Mouse (Mus musculus) left cerebral cortex, postnatal 14 days (tissue): Measurements from ENCODE around the gene Ccdc13. TPM values are rescaled to one million over a fixed set of nuclear protein-coding genes. Genes with fewer than 3 reads are reported as not detected.

Experiments
- total RNA-seq, 2 experiments: library from RNA; stranded (reverse); gene quantifications; 2 replicates each; pipeline ENCODE4 v1.2.3; 2021

Gene Ccdc13
- total RNA-seq, 2 experiments from 2014 or later: 9.1 to 9.3 TPM

Other genes starting within 250 kb of the Ccdc13 start
- 1 to 10 TPM in 1 of 2 experiments, under 1 TPM in 1; 0.97 to 1.2 TPM for gene Lyzl4, start 197.4 kb downstream of the Ccdc13 start, total RNA-seq
- 10 to 100 TPM; 21.1 to 23.6 TPM for gene Vipr1, start 196.7 kb downstream of the Ccdc13 start, total RNA-seq
- gene Sec22c, start 134.0 kb downstream of the Ccdc13 start, total RNA-seq: 10 to 100 TPM; 27.7 to 29.1 TPM
- 100 to 1,000 TPM in 1 of 2 experiments, 10 to 100 TPM in 1; 82.8 to 100 TPM for gene Ss18l2, start 129.1 kb downstream of the Ccdc13 start, total RNA-seq
- 100 to 1,000 TPM; 102 to 103 TPM for gene Nktr, start 120.3 kb downstream of the Ccdc13 start, total RNA-seq
- gene Zfp651, start 80.1 kb downstream of the Ccdc13 start, total RNA-seq: 100 to 1,000 TPM; 112 to 127 TPM
- 1 to 10 TPM; 5.0 to 5.3 TPM for gene Klhl40, start 61.9 kb downstream of the Ccdc13 start, total RNA-seq
- 1 to 10 TPM; 8.3 to 8.7 TPM for gene Hhatl, start 47.0 kb downstream of the Ccdc13 start, total RNA-seq
- 100 to 1,000 TPM in 1 of 2 experiments, 10 to 100 TPM in 1; 99.1 to 108 TPM for gene Higd1a, start 18.9 kb upstream of the Ccdc13 start, total RNA-seq
- 1 to 10 TPM; 5.2 to 7.8 TPM for gene Ackr2, start 58.9 kb upstream of the Ccdc13 start, total RNA-seq
- not detected for gene Cyp8b1, start 76.8 kb upstream of the Ccdc13 start, total RNA-seq
- gene Fam198a, start 111.5 kb upstream of the Ccdc13 start, total RNA-seq: 1 to 10 TPM; 3.7 to 4.3 TPM
- 10 to 100 TPM; 38.6 to 38.8 TPM for gene Pomgnt2, start 157.6 kb upstream of the Ccdc13 start, total RNA-seq